Mouse (Mus musculus): Measurements from ENCODE around the gene Zbtb20. TPM values are rescaled to one million over a fixed set of nuclear protein-coding genes. Genes with fewer than 3 reads are reported as not detected.

The Zbtb20 gene
- total RNA-seq, 2 experiments from 2014 or later: 259 to 306 TPM

DNA sequence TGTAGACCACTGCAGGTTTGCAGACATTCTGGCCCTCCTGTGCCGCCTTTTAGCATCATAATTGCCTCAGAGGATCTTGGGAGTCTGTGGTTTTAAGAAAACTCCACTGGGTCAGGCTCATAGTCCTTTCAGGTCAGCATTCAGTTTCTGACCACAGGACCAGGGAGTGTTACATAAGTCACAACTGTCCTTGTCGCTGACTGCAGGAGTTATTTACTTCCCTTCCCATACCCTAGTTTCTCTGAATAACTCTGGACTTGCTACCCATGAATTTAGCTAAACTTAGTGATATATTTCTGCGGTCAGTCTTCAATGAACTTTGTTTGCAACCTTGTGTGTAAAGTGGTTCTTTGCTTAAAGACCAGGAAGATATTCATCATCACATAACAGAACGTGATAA lies 669.6 kb downstream of the Zbtb20 start:
- DNase-seq (ENCODE audit: low spot score in 2 of 2): no peak

DNA sequence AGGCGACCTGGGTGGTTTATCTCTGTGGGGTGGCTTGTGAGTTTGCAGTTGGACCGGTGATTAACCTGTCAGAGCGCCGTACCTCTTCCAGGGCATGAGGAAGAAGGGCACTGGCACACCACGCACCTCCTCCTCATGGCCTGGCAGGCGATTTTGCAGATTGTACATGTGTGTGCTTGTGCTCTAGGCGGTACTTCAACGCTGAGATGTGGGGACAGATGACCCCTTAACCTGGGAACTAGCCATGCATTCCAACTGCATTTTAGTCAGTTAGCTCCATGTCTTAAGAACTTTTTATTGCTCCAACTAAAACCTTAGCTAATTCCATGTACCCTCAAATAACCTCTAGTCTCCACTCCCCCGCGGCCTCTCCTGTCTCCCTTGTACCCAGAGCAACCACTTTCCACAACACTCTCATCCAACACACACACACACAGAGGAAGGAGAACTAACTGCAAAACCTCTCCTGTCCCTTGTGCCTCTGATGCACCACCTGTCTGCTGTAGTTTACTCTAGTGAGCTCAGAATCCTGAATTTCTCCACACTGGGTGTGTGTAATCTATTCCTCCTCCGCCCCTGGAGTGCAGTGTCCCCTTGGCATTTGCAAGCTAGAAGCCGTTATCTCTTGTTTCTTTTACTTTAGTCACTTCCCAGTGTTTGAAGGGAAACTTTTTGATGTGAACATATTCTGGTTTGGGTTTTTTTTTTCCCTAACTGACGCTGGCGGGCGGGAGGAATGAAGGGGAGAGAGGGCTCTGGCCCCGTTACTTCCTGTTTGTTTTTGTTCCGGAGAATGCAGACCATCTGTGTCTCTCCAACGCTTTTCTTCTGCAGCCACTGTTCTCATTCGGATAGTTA lies 671.9 kb downstream of the Zbtb20 start:
- DNase-seq (ENCODE audit: low spot score in 2 of 2): no peak

DNA sequence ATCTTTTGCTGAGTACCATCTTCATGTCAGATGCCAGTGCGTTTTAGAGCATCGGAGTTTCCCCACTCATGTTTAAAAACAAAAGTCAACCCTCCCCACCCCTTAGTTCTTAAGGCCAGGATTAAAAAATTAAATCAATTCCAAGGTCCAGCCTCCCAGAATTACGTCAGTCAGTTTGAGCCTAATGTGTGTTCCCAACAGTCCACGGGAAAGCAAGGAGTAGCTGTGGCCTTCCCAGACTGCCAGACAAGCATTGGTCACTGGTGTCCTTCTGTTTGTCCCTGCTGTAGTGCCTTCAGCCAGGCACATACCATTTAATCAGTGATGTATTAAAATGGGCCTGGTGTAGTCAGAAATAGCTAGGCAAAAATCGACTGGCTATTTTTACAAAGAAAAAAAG lies 673.1 kb downstream of the Zbtb20 start:
- no peak for DNase-seq (ENCODE audit: low spot score in 2 of 2)

DNA sequence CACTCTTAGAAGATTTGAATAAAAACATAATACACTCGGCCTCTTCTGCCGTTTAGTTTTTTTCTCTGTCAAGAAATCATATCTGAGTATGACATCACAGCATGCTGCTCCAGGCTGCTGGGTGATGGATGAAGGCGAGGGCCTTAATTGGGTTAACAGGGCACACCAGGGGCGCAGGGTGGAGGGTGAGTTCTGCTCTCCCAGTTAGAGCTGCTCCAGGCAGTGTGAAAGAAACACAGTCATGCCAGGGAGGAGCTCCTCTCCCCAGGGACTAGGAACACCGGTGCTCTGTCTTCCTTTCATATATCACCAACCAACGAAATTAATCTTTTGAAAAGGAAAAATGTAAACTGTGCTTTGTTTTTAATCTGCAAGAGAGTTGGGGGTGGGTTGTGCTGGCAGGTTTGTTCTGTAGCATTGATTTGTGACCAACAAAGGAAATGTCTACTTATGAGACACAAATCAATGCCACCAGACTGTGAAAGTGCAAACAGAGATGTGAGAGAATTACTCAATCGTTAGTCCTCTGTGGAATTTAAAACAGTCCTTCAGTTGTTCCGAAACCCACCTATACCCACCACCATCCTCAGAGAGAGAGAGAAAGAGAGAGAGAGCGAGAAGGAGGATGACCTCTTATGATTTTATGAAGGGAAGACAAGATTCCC lies 673.9 kb downstream of the Zbtb20 start:
- DNase-seq (ENCODE audit: low spot score in 2 of 2): no peak

DNA sequence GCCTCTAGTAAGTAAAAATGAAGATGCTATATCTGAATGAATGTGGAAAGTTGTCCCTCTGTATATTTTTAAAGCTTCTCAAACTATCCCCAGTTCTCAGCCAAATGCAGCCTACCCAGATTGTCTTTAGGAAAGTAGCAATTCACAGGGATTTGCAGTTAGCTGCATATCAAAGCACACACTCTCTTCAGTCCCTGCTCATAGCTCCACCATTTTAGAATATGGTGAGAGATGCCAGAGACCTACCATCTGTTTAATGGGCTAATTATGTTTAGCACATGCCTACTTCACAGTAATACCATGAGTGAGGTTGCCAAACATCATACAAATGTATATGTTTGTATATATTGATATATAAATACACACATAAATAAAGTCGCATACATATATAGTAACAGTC lies 676.8 kb downstream of the Zbtb20 start:
- no peak for DNase-seq (ENCODE audit: low spot score in 2 of 2)

DNA sequence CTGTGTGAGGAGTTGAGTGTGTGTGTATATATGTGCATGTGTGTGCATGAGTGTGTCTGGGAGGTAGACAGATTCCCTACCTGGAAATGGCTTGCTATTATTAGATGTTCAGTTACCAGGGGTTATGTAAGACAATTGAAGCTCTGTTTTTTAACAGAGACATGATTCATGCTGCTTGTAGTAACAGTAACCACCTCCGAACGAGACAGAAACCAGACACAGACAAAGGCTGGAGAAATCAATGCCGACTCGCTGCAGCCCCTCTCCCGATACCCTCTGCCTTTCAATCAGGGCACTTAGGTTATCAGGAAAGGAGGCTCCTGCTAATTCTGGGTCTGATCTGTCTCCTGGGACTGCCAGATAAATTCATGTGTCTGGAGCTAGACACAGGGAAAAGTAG lies 681.7 kb downstream of the Zbtb20 start:
- DNase-seq (ENCODE audit: low spot score in 2 of 2): no peak

DNA sequence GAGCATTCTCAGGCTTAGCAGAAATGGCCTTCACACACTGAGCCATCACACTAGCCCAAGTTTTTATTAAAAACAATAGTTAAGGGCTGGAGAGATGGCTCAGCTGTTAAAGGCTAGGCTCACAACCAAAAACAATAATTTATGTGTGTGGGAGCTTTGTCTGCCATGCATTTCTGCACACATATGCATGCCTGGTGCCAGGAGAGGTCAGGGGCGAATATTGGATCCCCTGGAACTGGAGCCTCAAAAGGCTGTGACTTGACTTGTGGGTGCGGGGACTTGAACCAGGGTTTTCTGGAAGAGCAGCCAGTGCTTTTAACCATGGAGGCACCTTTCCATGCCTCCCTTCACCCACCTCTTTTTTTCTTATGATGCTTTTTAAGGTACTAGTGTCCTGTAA lies 685.6 kb downstream of the Zbtb20 start:
- no peak for DNase-seq (ENCODE audit: low spot score in 2 of 2)

DNA sequence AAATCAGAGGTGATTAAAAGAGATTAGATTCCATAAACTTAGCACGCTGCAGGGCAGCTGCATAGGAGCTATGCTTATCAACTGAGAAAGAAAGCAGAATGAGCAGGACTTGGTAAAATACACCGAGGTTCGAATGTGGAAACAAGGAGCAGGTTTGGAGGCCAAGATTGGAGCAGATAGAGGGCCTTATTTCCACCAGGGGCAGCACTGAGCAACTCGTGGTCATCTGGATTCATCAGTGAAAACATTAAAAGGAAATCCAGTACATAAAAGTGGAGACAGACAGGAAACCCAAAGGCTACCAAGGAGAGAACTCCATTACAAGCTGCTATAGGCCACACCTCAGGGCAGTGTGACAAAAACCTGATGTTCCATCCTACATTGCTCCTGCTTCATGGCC lies 686.3 kb downstream of the Zbtb20 start:
- no peak for DNase-seq (ENCODE audit: low spot score in 2 of 2)

DNA sequence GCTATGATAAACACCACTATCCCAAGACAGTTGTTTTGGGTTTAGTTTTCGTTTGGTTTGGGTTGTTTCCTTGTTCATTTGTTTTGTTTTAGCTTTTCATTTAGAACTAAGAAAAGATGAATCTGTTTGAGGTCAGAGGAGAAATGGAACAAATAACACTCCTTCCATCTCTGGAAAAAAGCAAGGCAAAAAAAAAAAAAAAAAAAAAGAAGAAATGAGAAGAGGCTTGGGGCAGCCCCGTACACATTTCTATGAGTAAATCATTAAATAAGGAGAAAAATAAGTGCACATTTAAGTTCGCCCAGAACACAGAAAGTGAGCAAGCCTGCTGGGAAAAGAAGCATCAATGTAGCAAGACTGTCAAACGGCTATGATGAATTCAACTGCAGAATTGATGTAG lies 690.2 kb downstream of the Zbtb20 start:
- DNase-seq (ENCODE audit: low spot score in 2 of 2): no peak

DNA sequence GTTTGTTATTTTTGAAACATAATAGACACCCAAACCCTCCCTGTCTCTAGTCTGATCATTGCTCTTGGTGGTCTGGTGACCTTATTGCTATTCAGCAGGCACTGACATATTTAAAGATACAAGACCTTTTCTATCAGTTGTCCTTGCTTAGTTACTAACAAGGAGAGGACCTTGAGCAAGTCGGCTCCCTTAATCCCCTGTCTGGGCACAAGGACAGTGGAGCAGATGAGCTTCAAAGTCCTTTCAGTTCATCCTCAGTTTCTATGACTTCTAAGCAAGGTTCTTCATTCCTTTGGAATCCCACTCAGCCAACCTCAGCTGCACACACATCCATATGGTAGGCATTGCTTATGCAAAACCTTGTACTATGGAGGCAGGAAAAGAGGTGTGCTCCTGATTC lies 690.8 kb downstream of the Zbtb20 start:
- no peak for DNase-seq (ENCODE audit: low spot score in 2 of 2)

DNA sequence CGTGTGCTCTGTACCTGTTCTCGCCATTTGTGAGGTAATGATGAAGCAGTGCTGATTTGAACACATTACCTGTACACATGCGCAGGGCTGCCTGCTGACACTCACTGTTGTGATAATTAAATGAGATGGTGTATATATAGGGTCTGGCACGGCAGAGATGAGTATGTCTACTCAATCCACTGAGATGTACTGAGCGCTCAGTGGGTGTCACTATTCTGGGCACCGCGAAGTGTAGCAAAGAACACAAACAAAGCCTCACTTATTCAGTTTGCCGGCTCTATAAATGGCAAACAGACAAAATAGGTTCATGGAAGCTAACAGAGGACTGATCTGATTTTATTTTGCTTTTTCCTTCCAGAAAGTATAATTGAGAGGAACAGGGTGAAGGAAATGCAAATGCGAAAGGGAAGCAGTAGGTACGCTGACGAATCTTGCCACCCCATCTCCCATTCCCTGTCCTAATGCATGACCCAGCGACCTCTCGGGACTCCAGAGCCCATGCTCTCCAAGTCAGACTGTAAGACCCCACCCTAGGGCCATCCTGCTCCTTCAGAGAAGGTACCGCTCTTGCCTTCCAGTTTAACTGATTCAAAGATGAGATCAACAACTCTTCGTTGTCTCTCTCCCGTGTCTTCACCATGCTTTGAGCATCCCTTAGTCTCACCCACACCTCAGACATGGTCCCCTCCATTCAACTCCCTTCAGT lies 695.8 kb downstream of the Zbtb20 start:
- no peak for DNase-seq (ENCODE audit: low spot score in 2 of 2)

DNA sequence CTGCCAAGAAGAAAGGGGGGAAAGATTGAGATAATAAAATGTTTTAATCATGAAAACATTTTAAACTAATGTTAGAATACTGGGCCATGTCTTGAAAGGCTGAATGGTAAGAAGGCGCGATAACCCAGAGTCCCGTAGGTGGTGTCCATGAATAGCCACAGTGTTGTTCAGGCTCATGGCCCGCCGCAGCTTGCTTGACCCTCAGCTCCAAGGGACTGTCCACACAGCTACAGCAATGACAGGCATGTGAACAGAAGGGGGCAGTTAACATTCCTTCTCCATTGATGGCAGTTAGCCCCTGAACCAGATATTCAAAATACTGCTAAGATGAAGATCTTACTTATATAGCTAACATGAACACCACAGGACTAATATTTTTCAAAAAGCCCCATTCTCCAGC lies 696.5 kb downstream of the Zbtb20 start:
- DNase-seq (ENCODE audit: low spot score in 2 of 2): no peak

DNA sequence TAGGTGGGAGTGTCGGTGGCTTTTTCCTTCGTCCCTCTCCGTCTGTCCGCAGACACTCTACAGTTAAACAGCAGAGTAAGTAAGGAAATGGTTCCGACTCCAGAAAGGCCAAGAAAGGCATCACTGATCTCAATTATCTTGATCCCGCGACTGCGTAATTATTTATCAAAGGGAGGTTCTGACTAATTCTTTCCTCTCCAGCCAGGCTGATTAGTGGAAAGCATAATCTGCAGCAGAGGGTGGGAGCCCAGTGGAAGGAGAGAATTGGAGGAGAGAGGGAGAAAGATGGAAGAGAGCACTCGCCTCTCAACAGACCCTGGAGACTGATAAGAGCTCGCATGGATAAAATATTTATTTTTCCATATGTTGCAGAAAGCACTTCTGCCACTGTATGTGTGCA lies 697.1 kb downstream of the Zbtb20 start:
- DNase-seq (ENCODE audit: low spot score in 2 of 2): no peak

DNA sequence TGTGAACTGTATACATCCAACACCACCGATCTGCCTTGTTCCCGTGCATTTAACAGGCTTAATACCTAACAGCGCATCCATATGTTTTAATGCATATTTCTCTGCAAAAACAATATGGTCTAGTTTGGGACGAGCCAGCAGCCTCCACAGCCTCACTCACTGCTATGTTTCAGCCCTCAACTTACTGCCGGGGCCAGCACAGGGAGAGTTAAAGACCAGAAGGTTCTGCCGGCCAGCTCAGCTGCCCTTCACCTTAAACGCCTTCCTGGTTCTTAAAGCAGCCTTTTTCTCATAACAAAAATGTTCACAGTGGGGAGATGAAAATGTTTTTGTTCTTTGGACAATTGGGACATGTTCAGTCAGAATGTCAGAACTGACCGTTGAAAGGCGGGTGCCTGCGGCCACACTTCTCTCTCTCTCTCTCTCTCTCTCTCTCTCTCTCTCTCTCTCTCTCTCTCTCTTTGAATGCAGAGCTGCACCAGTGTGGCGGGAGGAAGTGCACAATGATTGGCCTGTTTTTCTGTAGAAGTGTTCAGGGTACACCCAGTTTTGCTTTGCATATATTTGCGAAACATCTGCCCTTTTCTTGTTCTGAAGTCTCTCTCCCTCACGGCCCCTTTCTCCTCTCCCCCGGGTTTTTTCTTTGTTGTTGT lies 697.6 kb downstream of the Zbtb20 start:
- DNase-seq (ENCODE audit: low spot score in 2 of 2): no peak

DNA sequence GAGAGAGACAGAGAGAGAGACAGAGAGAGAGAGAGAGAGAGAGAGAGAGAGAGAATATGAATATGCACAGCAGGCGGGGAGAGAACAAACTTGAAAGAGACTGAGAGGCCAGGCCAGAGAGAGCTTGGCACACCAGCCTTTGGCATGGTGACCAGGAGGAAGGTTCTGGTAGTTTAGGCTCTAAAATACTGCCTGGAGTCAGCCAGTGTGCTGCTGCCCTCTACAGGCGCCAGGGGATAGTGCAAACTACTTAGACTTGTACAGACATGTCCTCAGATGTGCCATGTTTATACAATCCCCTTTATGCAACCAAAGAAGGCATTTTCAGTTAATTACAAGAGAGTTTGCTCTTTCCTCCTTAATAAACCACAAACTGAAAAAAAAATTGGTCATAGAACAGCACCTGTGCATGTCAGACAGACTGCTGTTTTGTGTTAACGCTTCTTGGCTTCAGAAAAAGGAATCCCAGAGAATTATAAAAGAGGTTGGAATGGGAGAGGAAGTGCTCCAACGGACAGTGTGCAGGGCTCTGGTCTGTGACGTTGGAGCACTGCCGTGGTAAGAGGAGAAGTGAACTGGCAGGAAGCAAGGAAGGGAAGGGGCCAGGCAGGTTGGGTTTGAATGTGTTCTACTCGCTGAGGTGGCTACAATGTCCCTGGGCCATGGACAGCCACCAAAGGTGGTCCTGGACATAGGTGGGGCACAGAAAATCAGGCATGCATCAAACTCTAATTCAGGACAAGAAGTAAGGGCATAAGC lies 698.5 kb downstream of the Zbtb20 start:
- peak; percentile 83 to 97 for DNase-seq (ENCODE audit: low spot score in 2 of 2)

DNA sequence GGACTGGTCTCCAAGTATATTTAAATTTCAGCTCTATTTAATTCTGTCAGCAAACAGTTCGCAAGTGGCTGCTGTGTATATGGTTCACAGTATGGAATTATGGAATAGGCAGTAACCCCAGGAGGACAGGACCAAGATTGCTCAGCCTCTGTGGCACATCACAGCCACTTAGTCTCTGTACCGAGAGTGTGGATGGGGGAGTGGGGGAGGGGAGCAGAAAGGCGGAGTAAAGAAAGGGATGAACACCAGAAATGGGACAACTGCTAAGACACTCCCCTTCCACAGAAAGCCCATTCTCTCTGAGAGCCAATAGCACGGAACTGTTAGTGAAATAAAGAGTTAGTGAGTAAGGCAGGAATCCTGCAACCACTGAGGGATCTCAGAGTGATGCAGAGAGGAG lies 699.4 kb downstream of the Zbtb20 start:
- DNase-seq (ENCODE audit: low spot score in 2 of 2): no peak

DNA sequence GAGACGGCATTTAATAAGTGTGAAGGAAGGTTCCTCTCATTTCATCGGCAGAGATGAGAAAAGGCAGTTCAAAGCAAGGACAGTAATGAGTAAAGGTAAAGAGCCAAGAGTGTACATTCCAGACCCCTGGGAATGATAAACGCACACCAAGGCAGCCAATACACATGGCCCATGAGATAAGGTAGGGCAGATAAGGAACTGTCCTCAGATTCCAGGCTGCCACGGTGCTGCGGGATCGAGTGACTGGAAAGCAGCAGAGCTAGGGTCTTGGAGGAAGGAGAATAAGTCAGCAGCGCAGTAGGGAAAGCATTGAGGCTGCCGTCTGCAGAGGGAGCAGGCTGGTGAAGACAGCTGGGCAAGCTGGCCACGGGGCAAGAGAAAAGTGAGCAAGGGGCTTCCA lies 699.8 kb downstream of the Zbtb20 start:
- DNase-seq (ENCODE audit: low spot score in 2 of 2): no peak

DNA sequence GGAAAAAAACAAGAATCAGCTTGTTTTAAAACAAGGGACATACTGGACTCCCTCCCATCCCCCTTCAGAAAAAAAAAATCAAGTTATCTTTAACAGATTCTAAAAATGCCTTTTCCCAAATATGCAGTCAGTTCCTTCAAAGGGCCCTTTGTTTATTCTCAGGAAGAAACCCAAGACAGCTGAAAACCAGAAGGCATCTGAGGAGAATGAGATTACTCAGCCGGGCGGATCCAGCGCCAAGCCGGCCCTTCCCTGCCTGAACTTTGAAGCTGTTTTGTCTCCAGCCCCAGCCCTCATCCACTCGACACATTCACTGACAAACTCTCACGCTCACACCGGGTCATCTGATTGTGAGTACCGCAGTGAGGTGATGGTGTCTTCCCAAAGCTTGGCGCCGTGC lies 701.7 kb downstream of the Zbtb20 start:
- no peak for DNase-seq (ENCODE audit: low spot score in 2 of 2)

DNA sequence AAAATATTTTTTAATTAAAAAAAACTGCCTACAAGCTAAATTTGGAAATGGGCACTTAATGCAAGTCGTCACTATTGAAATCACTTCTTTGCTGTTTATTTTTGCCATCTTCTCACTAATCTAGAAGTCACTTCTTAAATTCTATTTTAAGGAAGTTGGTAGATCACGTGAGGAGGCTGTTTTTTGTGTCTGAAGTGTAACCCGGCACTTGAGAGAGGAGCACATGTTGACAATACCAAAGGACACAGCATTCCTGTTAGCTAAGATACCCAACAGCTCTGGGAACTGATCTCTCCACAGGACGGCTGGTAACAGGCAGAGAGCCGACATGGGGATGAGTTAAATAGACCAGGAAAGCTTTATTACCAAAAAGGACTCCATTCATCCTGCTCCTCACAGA lies 702.7 kb downstream of the Zbtb20 start:
- no peak for DNase-seq (ENCODE audit: low spot score in 2 of 2)

DNA sequence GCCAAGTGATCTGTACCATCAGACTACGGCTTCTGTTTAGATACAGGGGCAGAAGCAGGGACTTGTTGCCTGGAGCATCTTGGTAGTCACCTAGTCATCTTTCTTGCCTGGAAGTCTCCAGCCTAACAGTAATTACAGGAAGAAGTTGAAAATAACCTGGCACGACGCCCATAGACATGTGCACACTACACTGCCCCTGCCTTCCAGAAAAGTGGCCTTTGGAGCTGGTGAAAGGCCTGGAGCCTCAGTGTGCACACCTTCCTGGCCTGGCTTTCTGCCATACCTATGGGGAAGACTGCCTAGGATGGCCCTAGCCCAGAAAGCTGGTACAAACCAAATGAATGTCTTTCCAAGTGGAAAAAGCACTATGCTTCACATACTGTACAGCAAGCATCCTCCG lies 703.4 kb downstream of the Zbtb20 start:
- DNase-seq (ENCODE audit: low spot score in 2 of 2): no peak

DNA sequence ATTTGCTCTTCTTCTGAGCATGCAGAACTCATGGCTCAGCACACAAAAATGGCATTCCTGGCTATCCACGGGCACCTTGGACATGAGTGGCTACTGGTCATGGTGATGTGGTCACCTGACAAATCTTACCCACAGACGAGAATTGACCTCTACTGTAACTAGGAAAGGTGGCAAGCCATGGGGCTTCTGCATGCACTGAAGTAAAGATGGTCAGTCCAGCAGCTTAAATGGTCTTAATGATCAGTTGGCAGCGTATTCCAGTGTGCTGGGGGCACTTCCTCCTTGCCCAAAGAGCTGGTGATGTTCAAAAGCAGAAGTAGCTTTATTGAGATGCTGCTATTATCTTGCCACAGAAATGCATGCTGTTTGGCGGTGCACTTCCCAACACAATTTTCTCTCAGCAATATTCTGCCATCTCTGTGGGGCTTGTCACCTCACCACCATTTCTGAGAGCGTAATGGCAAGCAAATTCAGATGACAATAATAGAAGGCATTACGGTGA lies 704.7 kb downstream of the Zbtb20 start:
- no peak for DNase-seq (ENCODE audit: low spot score in 2 of 2)
